Mouse (Mus musculus) hindbrain, postnatal 0 days (tissue): ENCODE data around the gene Rgs3. TPM values are rescaled to one million over a fixed set of nuclear protein-coding genes. Genes with fewer than 3 reads are reported as not detected.

Experiments used
- ATAC-seq: fragments of 200-750 bp; cut with Nextera tagmentation; 2 replicates; pipeline ENCODE4 v1.8.0; 2017; ENCODE audit warnings: mild to moderate bottlenecking, moderate TSS enrichment, moderate library complexity
- DNase-seq: peaks from one replicate; pipeline ENCODE4 v3.0.0-alpha.2; 2015; ENCODE audit warnings: low spot score
- H3K27ac ChIP-seq: fragments of 300-500 bp; sonication (generic); 2 replicates; pipeline ENCODE4 v1.5.1; 2014; ENCODE audit warnings: mild to moderate bottlenecking
- H3K27me3 ChIP-seq: fragments of 300-500 bp; sonication (generic); 2 replicates; pipeline ENCODE4 v1.6.1; 2014; ENCODE audit warnings: low read length, mixed read lengths; ENCODE audit not compliant: insufficient read depth
- H3K36me3 ChIP-seq: fragments of 300-500 bp; sonication (generic); 2 replicates; pipeline ENCODE4 v1.6.1; 2014; ENCODE audit warnings: low read length, mixed read lengths; ENCODE audit not compliant: insufficient read depth
- H3K4me1 ChIP-seq: fragments of 300-500 bp; sonication (generic); 2 replicates; pipeline ENCODE4 v1.6.1; 2014; ENCODE audit warnings: antibody characterized with exemption, low read length, mixed read lengths; ENCODE audit not compliant: insufficient read depth
- H3K4me2 ChIP-seq: fragments of 300-500 bp; sonication (generic); 2 replicates; pipeline ENCODE4 v1.6.1; 2014; ENCODE audit warnings: low read depth, mild to moderate bottlenecking, low read length, moderate library complexity, mixed read lengths
- H3K4me3 ChIP-seq: fragments of 300-500 bp; sonication (generic); 2 replicates; pipeline ENCODE4 v1.5.1; 2014; ENCODE audit warnings: low read length
- H3K9ac ChIP-seq: fragments of 300-500 bp; sonication (generic); replicated peaks from 2 replicates; pipeline ENCODE4 v1.6.1; 2014; ENCODE audit warnings: mild to moderate bottlenecking, low read length, moderate library complexity, mixed read lengths
- H3K9me3 ChIP-seq: fragments of 300-500 bp; sonication (generic); 2 replicates; pipeline ENCODE4 v1.6.1; 2016; ENCODE audit warnings: low read length, mixed read lengths
- CTCF ChIP-seq: IDR thresholded peaks from 2 replicates; pipeline ENCODE4 v1.5.1; 2016; ENCODE audit warnings: antibody characterized with exemption, control low read depth, low read depth
- WGBS: fragments of 180-500 bp; shearing (Covaris S2); extraction: QIAGEN DNeasy Blood & Tissue Kit; methylation state at CpG from one replicate; pipeline ENCODE4 v1.1.7; 2014; 5-methylcytosine and 5-hydroxymethylcytosine counted together
- polyA plus RNA-seq: library from polyadenylated mRNA; unstranded; fragments of >200 nt; fragmentation: Nextera tagmentation; extraction: Ambion mirVana; gene quantifications from 2 replicates; pipeline ENCODE4 v1.2.1, GENCODE M21; 2015
- total RNA-seq: library from RNA; depleted of rRNA; stranded (reverse); fragments of >200 nt; gene quantifications from 2 replicates; pipeline ENCODE4 v1.2.3, GENCODE M21; 2014

The Rgs3 gene
- total and polyA plus RNA-seq, 2 experiments from 2014 or later: 44.6 to 71.9 TPM

DNA sequence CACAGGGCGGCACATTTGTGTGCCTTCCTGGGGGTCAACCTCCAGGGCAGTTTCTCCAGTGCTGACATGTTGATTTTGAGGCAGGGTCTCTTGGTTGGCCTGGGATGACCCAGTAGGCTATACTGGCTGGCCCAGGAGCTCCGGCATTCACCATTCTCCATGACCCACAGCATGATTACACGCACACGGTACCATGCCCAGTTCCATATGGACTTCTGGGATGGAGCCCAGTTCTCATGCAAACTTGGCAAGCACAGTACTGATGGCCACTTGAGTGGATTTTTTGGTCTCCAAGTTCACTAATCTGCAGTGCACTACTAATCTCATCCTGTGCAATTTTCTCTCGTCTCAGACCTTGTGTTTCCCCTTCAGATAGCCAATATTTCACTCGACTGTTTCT is 8.0 kb downstream of the Rgs3 start:
- Histone ChIP-seq H3K9me3 (no peaks in the 10 kb centered on the region), H3K27ac (no peak overlapping the region), H3K4me2 (no peak overlapping the region), H3K27me3 (no peaks in the 10 kb centered on the region), H3K4me1 (no peaks in the 10 kb centered on the region; the same call in 1 of the 2 replicates), H3K4me3 (no peak overlapping the region), H3K9ac (no peak overlapping the region), H3K36me3 (no peaks in the 10 kb centered on the region)
- no peak for TF ChIP-seq CTCF
- ATAC-seq (no peak), DNase-seq (no peak)
- 72% methylated on average over 6 of the region's 6 CpGs for WGBS

DNA sequence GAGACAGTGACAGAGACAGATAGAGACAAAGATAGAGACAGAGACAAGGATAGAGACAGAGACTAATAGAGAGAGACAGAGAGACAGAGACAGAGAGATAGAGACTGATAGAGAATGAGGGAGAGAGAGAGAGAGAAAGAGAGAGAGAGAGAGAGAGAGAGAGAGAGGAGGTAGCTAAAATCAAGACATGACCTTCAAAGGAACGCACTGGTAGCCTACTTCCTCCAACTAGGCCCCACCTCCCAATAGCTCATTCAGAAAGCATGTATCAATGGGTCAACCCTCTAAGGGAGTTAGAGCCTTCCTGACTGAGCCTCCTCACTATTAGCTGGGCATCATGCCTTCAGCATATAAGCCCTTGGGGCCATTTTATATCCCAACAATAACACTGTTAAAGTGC is 8.7 kb downstream of the Rgs3 start:
- no peak for DNase-seq
- Histone ChIP-seq H3K36me3 (no peaks in the 10 kb centered on the region), H3K9ac (no peak overlapping the region), H3K4me2 (no peak overlapping the region), H3K27me3 (no peaks in the 10 kb centered on the region), H3K27ac (no peak overlapping the region), H3K9me3 (no peaks in the 10 kb centered on the region), H3K4me3 (no peak overlapping the region), H3K4me1 (no peaks in the 10 kb centered on the region; the same call in 1 of the 2 replicates)
- TF ChIP-seq CTCF: no peak
- ATAC-seq: no peak
- 86% methylated on average over 1 of the region's 1 CpGs for WGBS

DNA sequence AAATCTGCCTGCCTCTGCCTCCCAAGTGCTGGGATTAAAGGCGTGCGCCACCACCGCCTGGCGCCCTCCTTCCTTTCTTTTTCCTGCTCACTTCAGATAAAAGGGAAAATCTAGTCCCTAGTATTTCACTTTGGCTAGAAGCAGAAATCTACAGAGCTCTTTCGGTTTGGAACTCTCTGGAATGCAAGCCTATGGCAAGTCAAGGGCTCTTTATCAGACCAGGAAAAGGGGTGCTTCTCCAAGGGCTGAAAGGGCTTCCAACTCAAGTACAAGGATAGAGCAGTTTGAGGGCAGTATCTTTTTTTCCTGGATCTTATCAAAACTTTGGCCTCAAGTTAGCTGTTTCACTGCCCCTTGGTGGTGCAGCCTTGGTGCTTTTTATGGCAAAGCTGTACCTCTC is 10.0 kb downstream of the Rgs3 start:
- H3K4me1 ChIP-seq: no peaks in the 10 kb centered on the region; the same call in 1 of the 2 replicates
- H3K9me3 ChIP-seq: no peaks in the 10 kb centered on the region
- ATAC-seq (no peak), DNase-seq (no peak)
- no peak for TF ChIP-seq CTCF
- H3K4me3 ChIP-seq: no peak overlapping the region
- H3K4me2 ChIP-seq: no peak overlapping the region
- H3K27me3 ChIP-seq: no peaks in the 10 kb centered on the region
- H3K9ac ChIP-seq: no peak overlapping the region
- WGBS: 94% methylated on average over 5 of the region's 5 CpGs
- no peaks in the 10 kb centered on the region for H3K36me3 ChIP-seq
- H3K27ac ChIP-seq: no peak overlapping the region

DNA sequence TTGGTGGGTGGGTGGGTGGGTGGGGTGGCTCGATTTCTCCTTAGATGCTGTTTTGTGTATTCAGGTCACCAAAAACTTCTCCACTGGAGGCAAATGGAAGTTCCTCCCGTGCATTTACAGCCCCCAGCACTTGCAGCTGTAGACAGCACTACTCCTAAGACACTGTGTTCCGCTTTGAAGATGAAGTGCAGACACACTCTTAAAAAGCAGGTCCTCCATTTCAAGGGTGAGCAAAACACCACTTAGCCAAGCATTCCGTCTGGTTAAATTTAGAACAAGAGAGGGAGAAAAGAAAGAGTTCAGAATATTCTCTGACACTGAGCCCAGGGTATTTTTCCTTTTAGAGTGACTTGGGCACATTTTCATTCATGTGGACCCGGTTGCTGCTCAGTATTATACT is 10.4 kb downstream of the Rgs3 start:
- Histone ChIP-seq H3K9me3 (no peaks in the 10 kb centered on the region), H3K4me3 (no peak overlapping the region), H3K4me1 (no peaks in the 10 kb centered on the region; the same call in 1 of the 2 replicates), H3K27me3 (no peaks in the 10 kb centered on the region), H3K9ac (no peak overlapping the region), H3K27ac (no peak overlapping the region), H3K36me3 (no peaks in the 10 kb centered on the region), H3K4me2 (no peak overlapping the region)
- no peak for ATAC-seq
- no peak for TF ChIP-seq CTCF
- 71% methylated on average over 5 of the region's 5 CpGs for WGBS
- DNase-seq: no peak

DNA sequence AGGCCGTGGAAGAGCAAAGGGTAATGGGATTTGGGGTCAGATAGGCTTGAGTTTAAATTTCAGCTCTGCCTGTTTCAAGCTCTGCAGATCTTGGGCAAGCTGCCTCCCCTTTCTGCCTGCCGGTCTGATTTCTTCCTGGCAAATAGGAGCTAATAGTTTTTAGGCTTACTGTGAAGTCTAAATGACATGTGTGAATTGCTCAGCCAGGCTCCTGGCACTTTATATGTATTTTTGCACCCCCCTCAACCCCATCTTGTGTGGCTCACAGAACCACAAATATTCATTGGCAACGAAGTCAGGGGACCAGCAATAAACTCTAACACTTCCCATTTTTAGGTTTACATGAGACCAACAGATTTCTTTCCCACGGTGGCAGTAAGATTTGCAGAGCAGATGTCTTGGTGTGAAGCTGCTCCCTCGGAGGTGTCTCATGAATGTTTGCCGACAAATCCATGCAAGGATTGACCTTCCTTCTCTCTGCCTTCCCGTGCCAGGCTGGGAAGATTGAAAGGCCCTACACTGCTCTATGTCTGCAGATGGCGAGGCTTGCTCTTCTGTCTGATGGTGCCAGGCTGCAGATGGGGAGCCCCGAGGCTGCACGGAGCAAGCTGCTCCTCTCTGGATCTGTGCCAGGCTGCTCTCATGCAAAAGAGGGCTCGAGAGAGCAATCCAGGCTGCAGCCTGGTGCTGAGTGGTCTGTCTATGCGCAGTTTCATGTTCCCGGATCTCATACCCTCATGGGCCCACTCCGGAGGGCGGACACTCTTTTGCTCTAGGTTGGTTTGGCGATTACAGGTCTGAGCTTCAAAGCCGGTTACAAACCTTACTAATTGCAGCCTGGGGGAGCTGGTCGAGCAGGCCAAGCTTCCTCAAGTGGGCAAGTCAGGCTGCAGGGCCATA is 23.0 kb downstream of the Rgs3 start:
- Histone ChIP-seq H3K27me3 (no peaks in the 10 kb centered on the region), H3K4me1 (peaks cover 21% of the 10 kb centered on the region), H3K27ac (peak overlapping the region; percentile 88), H3K9me3 (no peaks in the 10 kb centered on the region), H3K36me3 (no peaks in the 10 kb centered on the region), H3K9ac (peak overlapping the region; percentile 35; the same call in 1 of the 2 replicates), H3K4me3 (peak overlapping the region; percentile 41), H3K4me2 (peak overlapping the region; percentile 91)
- no peak for TF ChIP-seq CTCF
- DNase-seq (peak; percentile 96), ATAC-seq (peak; percentile 92)
- WGBS: 12% methylated on average over 18 of the region's 18 CpGs

DNA sequence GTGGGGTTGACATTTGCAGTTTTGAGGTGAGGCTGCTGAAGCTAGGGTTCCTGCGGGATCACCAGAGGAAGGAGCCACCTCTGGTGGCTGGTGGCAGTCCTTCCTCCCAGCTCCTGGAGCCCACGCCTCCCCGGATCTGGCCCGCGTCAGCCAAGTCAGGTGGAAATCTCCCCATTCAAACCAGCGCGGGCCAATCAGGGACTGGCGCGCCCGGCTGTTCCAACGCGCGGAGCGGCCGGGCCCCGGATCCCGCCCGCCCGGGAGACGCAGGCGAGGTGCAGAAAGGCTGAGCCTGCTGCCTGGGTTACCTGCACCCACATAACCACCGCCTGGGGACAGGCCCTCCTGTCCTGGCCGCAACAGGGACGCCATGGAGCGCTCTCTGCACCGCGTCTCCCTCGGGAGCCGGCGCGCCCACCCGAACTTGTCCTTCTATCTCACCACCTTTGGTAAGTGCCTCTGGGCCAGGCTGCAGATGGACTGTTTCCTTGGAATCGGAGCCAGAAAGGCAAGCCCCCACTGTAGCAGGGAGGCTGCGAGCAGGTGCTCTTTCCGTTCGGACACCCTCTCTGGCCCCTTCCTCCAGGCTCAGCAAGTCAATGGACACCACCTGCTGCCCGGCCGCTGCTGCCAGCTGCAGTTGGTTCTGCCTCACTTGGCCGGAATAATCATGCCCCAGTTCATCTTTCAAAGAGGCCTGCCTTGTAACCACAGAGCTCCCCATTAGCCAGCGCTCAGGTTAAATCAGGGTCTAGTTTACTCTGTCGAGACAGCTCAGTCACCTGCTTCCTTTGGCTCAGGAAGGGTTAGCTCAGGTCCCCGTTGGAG is 23.8 kb downstream of the Rgs3 start:
- ATAC-seq: peak; percentile 80
- WGBS: 2% methylated on average over 42 of the region's 42 CpGs
- Histone ChIP-seq H3K9me3 (no peaks in the 10 kb centered on the region), H3K4me3 (peak overlapping the region; percentile 41), H3K9ac (peak overlapping the region; percentile 35), H3K36me3 (no peaks in the 10 kb centered on the region), H3K4me2 (peak overlapping the region; percentile 91), H3K4me1 (peaks cover 21% of the 10 kb centered on the region), H3K27me3 (no peaks in the 10 kb centered on the region), H3K27ac (peak overlapping the region; percentile 88)
- peak; percentile 35 for TF ChIP-seq CTCF
- DNase-seq: peak; percentile 80
